Mouse (Mus musculus): ENCODE measurements around the gene Ccdc88b. TPM values are rescaled to one million over a fixed set of nuclear protein-coding genes. Genes with fewer than 3 reads are reported as not detected.

Ccdc88b gene
- polyA plus RNA-seq (2017; shearing (Covaris generic)) = 50.5 TPM

GRCm38 (mm10) chr19:6858031-6858430, at the start of gene Ccdc88b:
Gene Ccdc88b (minus strand): TSS chr19:6858211.

GRCm38 (mm10) chr19:6840475-6841291, 17.3 kb downstream of the Ccdc88b start, which contains the start of gene Rps6ka4:
Gene Rps6ka4 (minus strand): TSS chr19:6840636.

Other genes starting within 250 kb of the Ccdc88b start
- gene Rps6ka4, start 17.6 kb downstream of the Ccdc88b start, polyA plus RNA-seq (2017; shearing (Covaris generic)) = 27.2 TPM
- gene Trmt112, start 51.5 kb upstream of the Ccdc88b start, polyA plus RNA-seq (2017; shearing (Covaris generic)) = 163 TPM
- gene Prdx5, start 51.9 kb upstream of the Ccdc88b start, polyA plus RNA-seq (2017; shearing (Covaris generic)) = 141 TPM
- gene Esrra, start 63.6 kb upstream of the Ccdc88b start, polyA plus RNA-seq (2017; shearing (Covaris generic)) = 16.7 TPM
- gene Catsperz, start 67.2 kb upstream of the Ccdc88b start, polyA plus RNA-seq (2017; shearing (Covaris generic)) = not detected
- not detected for gene Kcnk4, start 76.3 kb upstream of the Ccdc88b start, polyA plus RNA-seq (2017; shearing (Covaris generic))
- gene Bad, start 83.7 kb upstream of the Ccdc88b start, polyA plus RNA-seq (2017; shearing (Covaris generic)) = 11.2 TPM
- gene Gpr137, start 84.3 kb upstream of the Ccdc88b start, polyA plus RNA-seq (2017; shearing (Covaris generic)) = 6.3 TPM
- 131 TPM for gene Ppp1r14b, start 116.8 kb upstream of the Ccdc88b start, polyA plus RNA-seq (2017; shearing (Covaris generic))
- gene Plcb3, start 118.3 kb upstream of the Ccdc88b start, polyA plus RNA-seq (2017; shearing (Covaris generic)) = 8.5 TPM
- gene Fkbp2, start 122.3 kb upstream of the Ccdc88b start, polyA plus RNA-seq (2017; shearing (Covaris generic)) = 18.6 TPM
- gene Vegfb, start 129.4 kb upstream of the Ccdc88b start, polyA plus RNA-seq (2017; shearing (Covaris generic)) = 6.1 TPM
- 36.2 TPM for gene Dnajc4, start 134.4 kb upstream of the Ccdc88b start, polyA plus RNA-seq (2017; shearing (Covaris generic))
- gene Nudt22, start 137.9 kb upstream of the Ccdc88b start, polyA plus RNA-seq (2017; shearing (Covaris generic)) = 4.6 TPM
- 4.1 TPM for gene Trpt1, start 137.9 kb upstream of the Ccdc88b start, polyA plus RNA-seq (2017; shearing (Covaris generic))
- 241 TPM for gene Fermt3, start 161.3 kb upstream of the Ccdc88b start, polyA plus RNA-seq (2017; shearing (Covaris generic))
- gene Stip1, start 181.8 kb upstream of the Ccdc88b start, polyA plus RNA-seq (2017; shearing (Covaris generic)) = 197 TPM
- gene Macrod1, start 198.6 kb upstream of the Ccdc88b start, polyA plus RNA-seq (2017; shearing (Covaris generic)) = 34.3 TPM
- not detected for gene Flrt1, start 247.5 kb upstream of the Ccdc88b start, polyA plus RNA-seq (2017; shearing (Covaris generic))

Data from naive thymus-derived CD4-positive, alpha-beta T cell, adult 5 months (primary cell).